Mouse (Mus musculus) midbrain, embryonic 15.5 days (tissue): ENCODE measurements around the gene Fam71b. TPM values are rescaled to one million over a fixed set of nuclear protein-coding genes. Genes with fewer than 3 reads are reported as not detected.

ENCODE experiments used
- ATAC-seq: fragments of 200-750 bp; cut with Nextera tagmentation; replicated peaks from 2 replicates; pipeline ENCODE4 v1.8.0; 2017; ENCODE audit warnings: moderate TSS enrichment
- H3K27ac ChIP-seq: fragments of 300-500 bp; sonication (generic); 2 replicates; pipeline ENCODE4 v1.5.1; 2015; ENCODE audit warnings: mild to moderate bottlenecking, inconsistent platforms
- H3K27me3 ChIP-seq: fragments of 300-500 bp; sonication (generic); replicated peaks from 2 replicates; pipeline ENCODE4 v1.6.1; 2015; ENCODE audit warnings: inconsistent platforms
- H3K36me3 ChIP-seq: fragments of 300-500 bp; sonication (generic); replicated peaks from 2 replicates; pipeline ENCODE4 v1.6.1; 2015; ENCODE audit warnings: inconsistent platforms
- H3K4me1 ChIP-seq: fragments of 300-500 bp; sonication (generic); 2 replicates; pipeline ENCODE4 v1.6.1; 2015; ENCODE audit warnings: inconsistent platforms
- H3K4me2 ChIP-seq: fragments of 300-500 bp; sonication (generic); 2 replicates; pipeline ENCODE4 v1.6.1; 2015; ENCODE audit warnings: inconsistent platforms, mild to moderate bottlenecking, moderate library complexity
- H3K4me3 ChIP-seq: fragments of 300-500 bp; sonication (generic); 2 replicates; pipeline ENCODE4 v1.5.1; 2015; ENCODE audit warnings: mild to moderate bottlenecking, inconsistent platforms
- H3K9ac ChIP-seq: fragments of 300-500 bp; sonication (generic); 2 replicates; pipeline ENCODE4 v1.6.1; 2015; ENCODE audit warnings: mild to moderate bottlenecking, inconsistent platforms
- H3K9me3 ChIP-seq: fragments of 300-500 bp; sonication (generic); 2 replicates; pipeline ENCODE4 v1.6.1; 2016; ENCODE audit warnings: inconsistent platforms
- WGBS: fragments of 180-500 bp; shearing (Covaris S2); methylation state at CpG from one replicate; pipeline ENCODE4 v1.1.7; 2015; ENCODE audit warnings: mixed read lengths; 5-methylcytosine and 5-hydroxymethylcytosine counted together
- polyA plus RNA-seq: library from polyadenylated mRNA; unstranded; fragments of >200 nt; fragmentation: Nextera tagmentation; extraction: Ambion mirVana; gene quantifications from 2 replicates; pipeline ENCODE4 v1.2.1, GENCODE M21; 2015

The Fam71b gene
- polyA plus RNA-seq = not detected in 2 replicates

DNA sequence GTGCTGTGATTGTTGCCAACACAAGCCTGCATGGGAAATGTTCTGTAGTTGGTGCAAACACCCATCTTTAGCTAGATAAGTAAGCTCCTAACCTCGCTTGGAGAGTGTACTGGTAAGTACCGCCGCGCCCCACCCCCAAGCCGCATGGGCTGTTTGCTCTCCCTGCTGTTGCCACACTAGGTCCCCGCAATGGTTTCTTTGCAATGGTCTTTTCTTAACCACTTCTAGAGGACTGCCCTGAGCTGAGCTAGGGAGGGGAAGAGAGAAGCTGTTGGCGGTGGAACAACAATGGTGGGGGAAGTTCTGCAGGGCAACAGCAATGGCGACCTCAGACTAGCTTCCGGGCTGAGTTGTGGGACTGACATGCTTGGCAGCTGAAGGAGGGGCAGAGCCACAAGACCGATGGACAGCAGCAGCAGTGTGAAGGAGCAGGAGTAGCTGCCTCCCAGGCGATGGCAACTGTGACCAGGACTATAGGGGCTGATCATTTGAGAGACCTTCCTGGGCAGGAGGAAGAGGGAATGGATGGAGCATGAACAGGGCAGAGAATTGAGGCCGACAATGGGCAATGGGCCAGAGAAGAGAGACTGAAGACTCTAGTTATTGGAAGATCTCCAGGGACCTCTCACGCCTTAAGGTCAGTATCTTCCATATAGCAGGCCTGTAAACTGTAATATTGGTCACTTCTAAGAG lies at the start of gene Fam71b:
Gene Fam71b (plus strand): TSS at position 393 of the 693 bp plus-strand sequence.
- no peak for ATAC-seq
- H3K9ac ChIP-seq = no peak within 1 kb of the TSS
- no peaks in the 10 kb centered on the region for H3K9me3 ChIP-seq
- H3K4me1 ChIP-seq = no peaks in the 10 kb centered on the region
- H3K36me3 ChIP-seq = no peaks in the 10 kb centered on the region
- WGBS = 81% methylated on average over 13 of the region's 13 CpGs
- H3K4me3 ChIP-seq = no peak within 1 kb of the TSS
- H3K27me3 ChIP-seq = no peaks in the 10 kb centered on the region
- no peak within 1 kb of the TSS for H3K4me2 ChIP-seq
- no peak within 1 kb of the TSS for H3K27ac ChIP-seq

DNA sequence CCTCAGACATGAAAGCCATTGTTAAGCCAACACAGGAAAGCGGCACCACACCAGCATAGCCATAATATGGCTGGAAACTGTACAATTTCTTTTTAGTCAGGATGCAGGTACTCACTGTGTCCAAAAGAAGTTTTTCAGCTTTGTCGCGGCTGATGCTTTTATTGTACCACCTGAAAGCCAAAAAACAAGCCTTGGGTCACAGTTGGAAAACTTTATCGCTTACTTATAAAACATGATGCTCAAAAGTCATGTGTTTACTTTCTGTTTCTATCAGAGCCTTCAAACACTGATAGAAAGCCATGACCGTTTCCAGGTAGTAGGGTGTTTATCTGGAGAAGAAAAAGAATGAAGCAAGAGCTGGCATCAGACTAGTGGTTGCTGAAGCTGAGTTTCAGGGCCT lies 48.6 kb upstream of the Fam71b start:
- Histone ChIP-seq H3K27ac (no peak overlapping the region), H3K27me3 (no peaks in the 10 kb centered on the region), H3K4me2 (no peak overlapping the region), H3K9me3 (no peaks in the 10 kb centered on the region), H3K4me3 (no peak overlapping the region), H3K9ac (no peak overlapping the region), H3K4me1 (no peaks in the 10 kb centered on the region), H3K36me3 (no peaks in the 10 kb centered on the region)
- no peak for ATAC-seq
- 88% methylated on average over 5 of the region's 5 CpGs for whole genome bisulfite sequencing

DNA sequence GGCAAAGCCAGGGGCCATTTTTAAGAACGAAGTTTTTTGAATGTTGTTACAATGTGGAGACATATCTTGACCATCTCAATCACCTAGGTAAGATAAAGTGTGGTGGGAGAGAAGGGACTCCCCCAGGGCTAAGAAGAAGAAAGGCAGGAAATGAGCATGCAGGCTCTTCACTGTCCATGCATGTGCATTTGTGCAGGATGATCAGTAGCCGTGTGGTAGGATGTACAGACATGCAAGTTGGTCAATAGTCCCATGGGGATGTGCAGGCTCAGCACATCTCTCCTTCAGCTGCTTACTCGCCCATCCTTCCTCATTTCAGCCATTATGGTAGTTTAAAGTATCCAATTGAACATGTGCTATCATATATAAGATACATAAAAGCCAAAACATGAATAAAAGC lies 47.9 kb upstream of the Fam71b start:
- no peak overlapping the region for H3K4me3 ChIP-seq
- ATAC-seq = no peak
- no peaks in the 10 kb centered on the region for H3K36me3 ChIP-seq
- no peaks in the 10 kb centered on the region for H3K27me3 ChIP-seq
- H3K9me3 ChIP-seq = no peaks in the 10 kb centered on the region
- WGBS = 86% methylated on average over 3 of the region's 3 CpGs
- no peak overlapping the region for H3K27ac ChIP-seq
- H3K4me2 ChIP-seq = no peak overlapping the region
- H3K4me1 ChIP-seq = no peaks in the 10 kb centered on the region
- no peak overlapping the region for H3K9ac ChIP-seq

DNA sequence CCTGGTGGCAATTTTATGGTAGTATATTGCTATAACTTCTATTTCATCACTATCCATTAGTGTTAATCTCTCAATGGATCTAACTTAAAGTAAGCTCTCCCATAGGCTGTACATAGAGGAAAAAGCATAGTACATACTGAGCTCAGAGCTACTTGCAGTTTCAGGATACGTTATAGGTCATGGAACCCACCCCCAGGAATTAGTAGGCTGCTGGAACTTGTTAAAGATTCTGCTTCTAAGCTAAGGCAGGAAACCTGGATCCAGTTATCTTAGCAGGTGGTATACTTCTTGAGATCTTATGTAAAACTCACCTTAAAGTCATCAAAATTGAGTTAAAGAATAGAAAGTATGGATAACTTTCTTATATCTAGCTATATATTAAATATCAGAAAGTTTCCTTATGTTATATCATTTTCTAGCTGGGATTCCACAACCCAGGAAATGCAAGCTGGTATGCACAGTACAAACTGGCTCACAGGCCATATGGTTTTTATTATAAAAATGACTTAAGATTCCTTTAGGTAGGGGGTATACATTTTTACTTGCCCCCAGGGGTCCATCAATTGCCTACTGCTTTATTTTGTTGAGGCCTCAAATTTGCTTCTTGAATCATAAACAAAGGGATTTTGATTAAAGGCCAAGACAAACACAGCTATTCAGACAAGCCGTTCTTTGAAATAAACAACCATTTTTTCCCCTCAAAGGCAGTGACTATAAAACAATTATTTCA lies 46.5 kb upstream of the Fam71b start:
- Histone ChIP-seq H3K27me3 (no peaks in the 10 kb centered on the region), H3K9me3 (no peaks in the 10 kb centered on the region), H3K27ac (no peak overlapping the region), H3K9ac (no peak overlapping the region), H3K36me3 (no peaks in the 10 kb centered on the region), H3K4me3 (no peak overlapping the region), H3K4me1 (no peaks in the 10 kb centered on the region), H3K4me2 (no peak overlapping the region)
- no peak for ATAC-seq
- WGBS = 74% methylated on average over 2 of the region's 2 CpGs

DNA sequence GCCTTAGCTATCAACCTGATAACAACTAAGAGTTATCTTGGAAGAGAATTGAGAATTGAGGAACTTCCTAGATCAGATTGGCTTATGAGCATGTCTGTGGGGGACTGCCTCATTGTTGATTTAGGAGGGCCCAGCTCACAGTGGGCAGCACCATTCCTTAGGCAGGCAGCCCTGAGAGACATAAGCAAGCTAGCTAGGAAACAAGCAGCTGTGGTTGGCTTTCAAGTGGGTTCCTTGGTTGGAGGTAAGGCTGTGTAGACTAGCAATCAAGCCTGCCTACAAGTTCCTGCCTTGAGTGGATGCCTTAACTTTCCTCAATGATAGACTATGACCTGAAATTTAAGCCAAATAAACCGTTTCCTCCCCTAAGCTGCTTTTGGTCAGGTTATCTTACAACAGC lies 38.0 kb upstream of the Fam71b start:
- WGBS = 84% methylated on average over 1 of the region's 1 CpGs
- no peak overlapping the region for H3K4me2 ChIP-seq
- H3K36me3 ChIP-seq = no peaks in the 10 kb centered on the region
- H3K9me3 ChIP-seq = no peaks in the 10 kb centered on the region
- H3K27me3 ChIP-seq = no peaks in the 10 kb centered on the region
- H3K4me3 ChIP-seq = no peak overlapping the region
- no peak for ATAC-seq
- H3K27ac ChIP-seq = no peak overlapping the region
- H3K9ac ChIP-seq = no peak overlapping the region
- H3K4me1 ChIP-seq = no peaks in the 10 kb centered on the region

DNA sequence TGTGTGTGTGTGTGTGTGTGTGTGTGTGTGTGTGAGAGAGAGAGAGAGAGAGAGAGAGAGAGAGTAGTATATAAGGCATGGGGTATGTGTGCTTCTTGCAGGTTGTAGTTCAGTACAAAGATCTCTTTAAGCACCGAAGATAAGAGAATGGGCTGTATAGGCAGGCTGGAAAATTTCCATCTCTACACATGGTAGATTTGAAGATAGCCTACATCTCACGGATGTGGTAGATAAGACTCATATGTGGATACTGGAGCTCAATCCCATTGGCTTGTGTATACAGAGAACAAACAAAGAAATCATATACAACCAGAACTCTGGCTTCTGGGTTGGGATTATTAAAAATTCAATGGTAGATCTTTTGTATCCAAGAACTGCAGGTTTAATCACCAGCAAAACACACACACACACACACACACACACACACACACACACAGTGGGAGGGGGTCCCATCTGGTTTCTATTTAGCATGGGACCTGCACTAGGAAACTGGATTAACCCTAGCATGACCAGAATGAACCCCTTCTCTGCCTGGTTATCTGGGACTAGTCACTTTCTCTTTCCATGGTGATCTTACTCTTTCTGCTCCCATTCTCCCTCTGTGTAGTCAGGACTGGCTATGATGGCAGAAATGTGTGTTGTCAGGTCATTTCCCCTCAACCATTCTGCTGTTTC lies 35.2 kb upstream of the Fam71b start:
- no peaks in the 10 kb centered on the region for H3K4me1 ChIP-seq
- no peak overlapping the region for H3K4me2 ChIP-seq
- H3K9ac ChIP-seq = no peak overlapping the region
- no peak overlapping the region for H3K4me3 ChIP-seq
- H3K9me3 ChIP-seq = no peaks in the 10 kb centered on the region
- WGBS = 85% methylated on average over 2 of the region's 2 CpGs
- no peaks in the 10 kb centered on the region for H3K36me3 ChIP-seq
- ATAC-seq = no peak
- H3K27ac ChIP-seq = no peak overlapping the region
- no peaks in the 10 kb centered on the region for H3K27me3 ChIP-seq

DNA sequence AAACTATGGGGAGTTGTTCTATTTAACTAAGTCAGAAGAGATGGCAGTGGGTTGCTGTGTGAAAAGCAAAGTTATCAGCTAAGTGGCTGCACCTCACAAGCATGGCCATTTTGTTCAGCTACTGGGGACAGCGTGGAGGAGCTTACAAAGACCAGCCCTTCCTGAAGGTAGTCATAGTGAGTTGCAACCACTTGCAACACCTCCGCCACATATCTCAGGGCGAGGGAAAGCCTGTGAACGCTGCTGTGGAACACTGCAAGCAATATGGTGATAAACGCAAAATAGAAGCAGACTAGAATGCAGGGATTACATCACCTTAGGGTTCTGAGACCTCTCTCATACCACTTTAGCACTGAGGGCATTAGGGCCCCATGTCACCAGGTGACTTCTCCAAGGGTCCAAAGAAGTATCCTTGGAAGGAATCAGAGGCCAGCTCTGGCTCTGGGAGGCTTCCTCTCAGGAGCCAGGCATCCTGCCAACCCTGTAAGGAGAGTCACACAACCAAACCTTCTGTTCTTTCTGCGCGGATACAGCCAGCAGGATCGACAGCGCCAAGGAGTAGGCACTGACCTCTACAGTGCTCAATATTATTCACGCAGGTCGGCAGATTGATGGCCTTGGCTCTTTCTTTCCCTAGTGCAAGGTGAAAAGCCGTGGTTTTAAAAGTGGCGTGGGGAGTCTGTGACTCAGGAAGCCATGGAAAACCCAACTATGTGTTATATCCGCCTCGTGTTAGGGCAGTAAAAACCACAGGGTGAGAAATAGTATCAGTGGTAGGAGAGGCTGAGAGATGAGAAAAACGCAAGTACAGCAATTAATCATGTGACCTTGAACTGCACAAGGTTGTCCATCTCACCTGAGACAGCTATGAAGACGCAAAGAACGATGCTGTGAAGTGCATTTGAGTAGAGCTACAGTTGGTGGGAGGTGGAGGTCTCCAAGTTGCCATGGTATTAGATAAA lies 34.0 kb upstream of the Fam71b start:
- H3K27ac ChIP-seq = no peak overlapping the region
- H3K36me3 ChIP-seq = no peaks in the 10 kb centered on the region
- no peaks in the 10 kb centered on the region for H3K27me3 ChIP-seq
- ATAC-seq = no peak
- no peaks in the 10 kb centered on the region for H3K9me3 ChIP-seq
- H3K4me1 ChIP-seq = no peaks in the 10 kb centered on the region
- H3K4me3 ChIP-seq = no peak overlapping the region
- H3K4me2 ChIP-seq = no peak overlapping the region
- no peak overlapping the region for H3K9ac ChIP-seq
- WGBS = 88% methylated on average over 18 of the region's 18 CpGs

DNA sequence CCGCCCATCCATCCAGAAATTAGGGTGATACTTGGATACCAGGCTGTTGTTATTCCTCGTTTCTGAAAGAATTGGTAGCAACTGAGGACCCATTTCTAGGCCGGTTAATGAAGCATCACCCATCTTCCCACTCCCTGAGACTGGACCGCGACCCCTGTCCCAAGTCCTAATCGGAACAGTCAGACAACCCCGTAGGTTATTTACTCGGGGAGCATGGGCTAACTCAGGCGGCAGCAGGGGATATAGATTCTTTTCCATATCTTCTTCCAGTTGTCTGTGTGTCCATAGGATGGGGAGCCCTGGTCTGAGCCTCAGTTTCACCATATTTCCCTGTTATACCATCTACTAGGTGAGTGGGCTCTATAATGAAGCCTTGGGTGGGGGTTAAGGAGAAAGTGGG lies 32.5 kb upstream of the Fam71b start:
- Histone ChIP-seq H3K36me3 (no peaks in the 10 kb centered on the region), H3K27ac (no peak overlapping the region), H3K9ac (no peak overlapping the region), H3K4me2 (no peak overlapping the region), H3K27me3 (no peaks in the 10 kb centered on the region), H3K4me3 (no peak overlapping the region), H3K4me1 (no peaks in the 10 kb centered on the region), H3K9me3 (no peaks in the 10 kb centered on the region)
- no peak for ATAC-seq
- 95% methylated on average over 9 of the region's 9 CpGs for WGBS

DNA sequence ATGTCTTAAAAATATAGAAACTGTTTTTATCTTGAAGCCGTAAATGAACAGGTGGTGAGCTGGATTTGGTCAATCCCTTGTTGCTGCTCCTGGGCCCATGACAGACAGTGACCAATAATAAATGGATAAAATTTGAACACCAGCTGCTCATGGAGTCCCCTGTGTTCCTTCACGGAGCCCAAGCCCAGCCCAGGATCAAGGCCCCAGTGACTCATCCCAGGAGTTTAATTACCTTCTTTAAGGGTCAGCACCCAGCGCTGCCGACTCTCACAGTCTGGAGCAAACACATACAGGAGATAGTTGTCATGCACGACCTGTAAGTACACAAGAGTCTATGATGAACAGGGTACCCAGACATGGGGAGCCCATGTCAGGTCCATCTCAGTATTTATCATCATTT lies 30.6 kb upstream of the Fam71b start:
- no peak overlapping the region for H3K27ac ChIP-seq
- no peak for ATAC-seq
- H3K27me3 ChIP-seq = no peaks in the 10 kb centered on the region

DNA sequence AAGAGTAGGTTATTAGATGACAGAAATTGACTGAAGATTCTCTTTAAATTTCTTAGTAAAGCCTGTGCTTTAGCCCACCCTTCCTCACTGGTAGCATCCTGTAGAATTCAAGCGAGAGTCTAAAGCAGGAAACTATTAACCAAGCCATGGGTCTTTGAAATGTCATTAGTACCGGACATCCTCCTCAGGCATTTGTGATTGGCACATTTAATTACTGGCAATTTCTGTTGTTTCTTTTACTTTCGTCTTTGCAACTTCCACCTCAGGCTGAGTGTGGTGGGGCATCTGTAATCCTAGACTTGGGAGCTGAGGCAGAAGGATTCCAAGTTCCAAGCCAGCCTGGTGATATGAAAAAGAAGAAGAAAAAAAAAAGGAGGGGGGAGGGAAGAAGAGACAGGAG lies 30.0 kb upstream of the Fam71b start:
- Histone ChIP-seq H3K4me1 (no peaks in the 10 kb centered on the region), H3K27ac (no peak overlapping the region), H3K9ac (no peak overlapping the region), H3K9me3 (no peaks in the 10 kb centered on the region), H3K27me3 (no peaks in the 10 kb centered on the region), H3K4me3 (no peak overlapping the region), H3K4me2 (no peak overlapping the region), H3K36me3 (no peaks in the 10 kb centered on the region)
- no peak for ATAC-seq
- WGBS = 87% methylated on average over 3 of the region's 3 CpGs

More for the DNA sequence above, 30.6 kb upstream of the Fam71b start:
- Histone ChIP-seq H3K9ac (no peak overlapping the region), H3K4me2 (no peak overlapping the region), H3K4me3 (no peak overlapping the region), H3K9me3 (no peaks in the 10 kb centered on the region), H3K4me1 (no peaks in the 10 kb centered on the region), H3K36me3 (no peaks in the 10 kb centered on the region)
- WGBS = 86% methylated on average over 5 of the region's 5 CpGs

DNA sequence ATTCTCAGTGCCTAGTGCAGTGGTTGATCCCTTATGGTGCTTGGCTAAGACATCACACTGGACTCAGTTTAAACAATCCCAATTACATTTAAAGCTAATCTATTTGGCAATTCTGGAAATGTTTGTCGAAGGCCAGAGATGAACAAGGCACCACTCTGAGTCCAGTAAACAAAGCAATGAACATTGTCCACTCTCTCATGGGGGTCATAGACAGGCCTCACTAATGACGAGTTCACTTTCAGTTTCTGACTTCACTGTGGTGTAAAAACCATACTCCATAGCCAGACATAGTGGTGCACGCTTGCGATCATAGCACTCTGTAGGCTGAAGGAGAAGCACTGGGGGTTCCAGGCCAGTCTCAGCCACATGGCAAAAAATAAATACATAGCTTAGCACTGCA lies 25.9 kb upstream of the Fam71b start:
- H3K27ac ChIP-seq = no peak overlapping the region
- H3K9ac ChIP-seq = no peak overlapping the region
- H3K27me3 ChIP-seq = no peaks in the 10 kb centered on the region
- H3K36me3 ChIP-seq = no peaks in the 10 kb centered on the region
- H3K4me3 ChIP-seq = no peak overlapping the region
- no peak overlapping the region for H3K4me2 ChIP-seq
- whole genome bisulfite sequencing = 94% methylated on average over 4 of the region's 4 CpGs
- no peak for ATAC-seq
- H3K9me3 ChIP-seq = no peaks in the 10 kb centered on the region
- H3K4me1 ChIP-seq = no peaks in the 10 kb centered on the region

DNA sequence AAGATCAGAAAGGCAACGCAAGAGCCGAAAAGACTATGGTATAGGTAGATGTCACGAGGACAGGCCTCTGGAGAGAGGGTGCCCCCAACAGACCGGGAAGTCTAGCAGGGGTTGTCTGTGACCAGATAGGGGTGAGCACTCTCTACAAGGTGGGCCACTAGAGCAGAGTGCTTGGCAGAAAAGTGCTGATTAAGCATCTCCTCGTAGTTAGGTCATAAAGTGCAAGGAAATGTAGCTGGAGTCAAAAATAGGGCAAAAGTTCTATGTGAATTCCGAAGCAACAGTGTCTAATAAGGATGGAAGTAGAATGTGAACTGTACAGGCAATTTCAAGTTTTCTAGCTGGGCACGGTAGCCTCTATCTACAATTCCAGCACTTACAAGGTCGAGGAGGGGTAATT lies 25.1 kb upstream of the Fam71b start:
- Histone ChIP-seq H3K27ac (no peak overlapping the region), H3K4me2 (no peak overlapping the region), H3K9ac (no peak overlapping the region), H3K4me1 (no peaks in the 10 kb centered on the region), H3K9me3 (no peaks in the 10 kb centered on the region), H3K27me3 (no peaks in the 10 kb centered on the region), H3K4me3 (no peak overlapping the region), H3K36me3 (no peaks in the 10 kb centered on the region)
- WGBS = 94% methylated on average over 8 of the region's 8 CpGs
- ATAC-seq = no peak
